Mouse (Mus musculus) liver, embryonic 11.5 days (tissue): ENCODE results near the gene Slc10a6. TPM values are rescaled to one million over a fixed set of nuclear protein-coding genes. Genes with fewer than 3 reads are reported as not detected.
A peak's percentile ranks its signal among the peaks of the same experiment; 100 is the strongest.

Experiments used
- ATAC-seq: fragments of 200-750 bp; cut with Nextera tagmentation; replicated peaks from 2 replicates; pipeline ENCODE4 v1.8.0; 2017; ENCODE audit warnings: moderate number of reproducible peaks, mild to moderate bottlenecking, moderate TSS enrichment, moderate library complexity; ENCODE audit not compliant: low FRiP score
- DNase-seq: peaks from one replicate; pipeline ENCODE4 v3.0.0-alpha.2; 2017; ENCODE audit warnings: low spot score
- H3K27ac ChIP-seq: fragments of 300-500 bp; sonication (generic); 2 replicates; pipeline ENCODE4 v1.5.1; 2014; ENCODE audit warnings: mild to moderate bottlenecking, low read depth, low read length, control low read depth
- H3K27me3 ChIP-seq: fragments of 300-500 bp; sonication (generic); replicated peaks from 2 replicates; pipeline ENCODE4 v1.6.1; 2014; ENCODE audit warnings: low read length, mixed read lengths; ENCODE audit not compliant: control insufficient read depth, insufficient read depth
- H3K36me3 ChIP-seq: fragments of 300-500 bp; sonication (generic); 2 replicates; pipeline ENCODE4 v1.6.1; 2014; ENCODE audit warnings: mild to moderate bottlenecking, low read length, moderate library complexity, mixed read lengths; ENCODE audit not compliant: control insufficient read depth, insufficient read depth
- H3K4me1 ChIP-seq: fragments of 300-500 bp; sonication (generic); replicated peaks from 2 replicates; pipeline ENCODE4 v1.6.1; 2014; ENCODE audit warnings: low read length, mixed read lengths; ENCODE audit not compliant: control insufficient read depth, insufficient read depth
- H3K4me2 ChIP-seq: fragments of 300-500 bp; sonication (generic); 2 replicates; pipeline ENCODE4 v1.6.1; 2014; ENCODE audit warnings: mild to moderate bottlenecking, control low read depth, moderate library complexity
- H3K4me3 ChIP-seq: fragments of 300-500 bp; sonication (generic); 2 replicates; pipeline ENCODE4 v1.5.1; 2014; ENCODE audit warnings: low read depth, low read length, control low read depth
- H3K9ac ChIP-seq: fragments of 300-500 bp; sonication (generic); 2 replicates; pipeline ENCODE4 v1.6.1; 2014; ENCODE audit warnings: low read depth, low read length, control low read depth
- H3K9me3 ChIP-seq: fragments of 300-500 bp; sonication (generic); 2 replicates; pipeline ENCODE4 v1.6.1; 2016; ENCODE audit warnings: low read length, inconsistent platforms, mixed read lengths; ENCODE audit not compliant: control insufficient read depth
- WGBS: fragments of 180-500 bp; shearing (Covaris S2); extraction: QIAGEN DNeasy Blood & Tissue Kit; methylation state at CpG from one replicate; pipeline ENCODE4 v1.1.7; 2014; 5-methylcytosine and 5-hydroxymethylcytosine counted together
- polyA plus RNA-seq: library from polyadenylated mRNA; unstranded; fragments of >200 nt; fragmentation: Nextera tagmentation; extraction: Ambion mirVana; gene quantifications from 2 replicates; pipeline ENCODE4 v1.2.1, GENCODE M21; 2014

Gene Slc10a6
- polyA plus RNA-seq, 1 experiment from 2014 or later: 0.15 TPM

- no peak overlapping the region for H3K4me2 ChIP-seq
- DNase-seq (no peak), ATAC-seq (no peak)
- WGBS: 35% methylated on average over 3 of the region's 3 CpGs
- H3K4me3 ChIP-seq: no peak overlapping the region
- no peaks in the 10 kb centered on the region; the same call in 1 of the 2 replicates for H3K27me3 ChIP-seq
- no peaks in the 10 kb centered on the region for H3K36me3 ChIP-seq
- H3K4me1 ChIP-seq: no peaks in the 10 kb centered on the region
- no peaks in the 10 kb centered on the region for H3K9me3 ChIP-seq
- no peak overlapping the region for H3K27ac ChIP-seq
- no peak overlapping the region for H3K9ac ChIP-seq
These were observed 30.4 kb upstream of the Slc10a6 start for GRCm38 (mm10) chr5:103659571-103659970.

- Histone ChIP-seq H3K4me3 (no peak overlapping the region), H3K27me3 (no peaks in the 10 kb centered on the region; the same call in 1 of the 2 replicates), H3K4me2 (no peak overlapping the region), H3K27ac (no peak overlapping the region), H3K36me3 (no peaks in the 10 kb centered on the region), H3K4me1 (no peaks in the 10 kb centered on the region), H3K9ac (no peak overlapping the region), H3K9me3 (no peaks in the 10 kb centered on the region)
- 60% methylated on average over 5 of the region's 5 CpGs for WGBS
- ATAC-seq (no peak), DNase-seq (no peak)
These were observed 29.7 kb upstream of the Slc10a6 start for GRCm38 (mm10) chr5:103658921-103659320.

- Histone ChIP-seq H3K27me3 (no peaks in the 10 kb centered on the region; the same call in 1 of the 2 replicates), H3K4me2 (peak within 1 kb of the TSS; percentile 98), H3K4me1 (no peaks in the 10 kb centered on the region), H3K4me3 (peak within 1 kb of the TSS; percentile 73), H3K9ac (peak within 1 kb of the TSS; percentile 69), H3K9me3 (no peaks in the 10 kb centered on the region), H3K27ac (no peak within 1 kb of the TSS), H3K36me3 (no peaks in the 10 kb centered on the region)
- DNase-seq (peak; percentile 74), ATAC-seq (peak; percentile 83)
- WGBS: 1% methylated on average over 51 of the region's 56 CpGs
These were observed 26.3 kb upstream of the Slc10a6 start, which contains the start of gene 1700016H13Rik for GRCm38 (mm10) chr5:103655346-103656118. TSS of gene 1700016H13Rik (minus strand) at chr5:103656010.

- H3K36me3 ChIP-seq: no peaks in the 10 kb centered on the region
- no peak for ATAC-seq
- no peak overlapping the region for H3K27ac ChIP-seq
- H3K9me3 ChIP-seq: no peaks in the 10 kb centered on the region
- H3K4me3 ChIP-seq: no peak overlapping the region
- DNase-seq: no peak
- WGBS: 78% methylated on average over 4 of the region's 4 CpGs
- peak overlapping the region; percentile 98 for H3K4me2 ChIP-seq
- no peak overlapping the region; the same call in 1 of the 2 replicates for H3K9ac ChIP-seq
- H3K27me3 ChIP-seq: no peaks in the 10 kb centered on the region; the same call in 1 of the 2 replicates
- no peaks in the 10 kb centered on the region for H3K4me1 ChIP-seq
These were observed 25.6 kb upstream of the Slc10a6 start for GRCm38 (mm10) chr5:103654780-103655179.

- DNase-seq: no peak
- Histone ChIP-seq H3K9ac (no peak overlapping the region), H3K27me3 (no peaks in the 10 kb centered on the region; the same call in 1 of the 2 replicates), H3K4me2 (no peak overlapping the region), H3K36me3 (no peaks in the 10 kb centered on the region), H3K4me3 (no peak overlapping the region), H3K27ac (no peak overlapping the region), H3K4me1 (no peaks in the 10 kb centered on the region), H3K9me3 (no peaks in the 10 kb centered on the region)
- WGBS: 20% methylated on average over 6 of the region's 6 CpGs
- ATAC-seq: no peak
These were observed 25.0 kb upstream of the Slc10a6 start for GRCm38 (mm10) chr5:103654225-103654624.

- Histone ChIP-seq H3K9ac (no peak overlapping the region), H3K27ac (no peak overlapping the region), H3K4me2 (no peak overlapping the region), H3K4me1 (no peaks in the 10 kb centered on the region), H3K27me3 (no peaks in the 10 kb centered on the region), H3K36me3 (no peaks in the 10 kb centered on the region), H3K9me3 (no peaks in the 10 kb centered on the region), H3K4me3 (no peak overlapping the region)
- DNase-seq (no peak), ATAC-seq (no peak)
- WGBS: 78% methylated on average over 3 of the region's 3 CpGs
These were observed 18.1 kb upstream of the Slc10a6 start for GRCm38 (mm10) chr5:103647320-103647719.

GRCm38 (mm10) chr5:103644167-103644566, 15.0 kb upstream of the Slc10a6 start:
- Histone ChIP-seq H3K27ac (no peak overlapping the region), H3K9ac (no peak overlapping the region), H3K27me3 (no peaks in the 10 kb centered on the region), H3K36me3 (no peaks in the 10 kb centered on the region), H3K9me3 (no peaks in the 10 kb centered on the region), H3K4me3 (no peak overlapping the region), H3K4me1 (no peaks in the 10 kb centered on the region), H3K4me2 (no peak overlapping the region)
- WGBS: 84% methylated on average over 1 of the region's 1 CpGs
- DNase-seq (no peak), ATAC-seq (no peak; the same call in 1 of the 2 replicates)

- H3K27ac ChIP-seq: no peak overlapping the region
- ATAC-seq (no peak), DNase-seq (no peak)
- no peak overlapping the region for H3K4me3 ChIP-seq
- H3K4me1 ChIP-seq: no peaks in the 10 kb centered on the region
- H3K27me3 ChIP-seq: no peaks in the 10 kb centered on the region
- WGBS: 82% methylated on average over 2 of the region's 2 CpGs
- no peaks in the 10 kb centered on the region for H3K9me3 ChIP-seq
- no peak overlapping the region for H3K4me2 ChIP-seq
- no peaks in the 10 kb centered on the region for H3K36me3 ChIP-seq
- no peak overlapping the region for H3K9ac ChIP-seq
These were observed 8.0 kb upstream of the Slc10a6 start for GRCm38 (mm10) chr5:103637162-103637561.
